Mouse (Mus musculus): ENCODE data around the gene Nudt17. TPM values are rescaled to one million over a fixed set of nuclear protein-coding genes. Genes with fewer than 3 reads are reported as not detected.

The Nudt17 gene
- polyA plus RNA-seq, 1 experiment from 2014 or later, result 0.81 TPM

- ATAC-seq (ENCODE audit: low read depth), result no peak
- no peak overlapping the region for H3K4me2 ChIP-seq (ENCODE audit: low read depth, low read length)
- H3K9me3 ChIP-seq (replicated peaks; ENCODE audit: control insufficient read depth, low read length), result no peaks in the 10 kb centered on the region
- WGBS (ENCODE audit: insufficient replicate concordance), result 97% methylated on average over 1 of the region's 1 CpGs
- no peak overlapping the region for H3K27ac ChIP-seq (ENCODE audit: low read length)
- H3K4me1 ChIP-seq (ENCODE audit: control insufficient read depth, low read depth, low read length), result peaks cover 9% of the 10 kb centered on the region
- no peak overlapping the region for H3K4me3 ChIP-seq (ENCODE audit: low read depth, low read length)
- no peak overlapping the region for H3K9ac ChIP-seq (ENCODE audit: low read depth, low read length)
- H3K27me3 ChIP-seq (ENCODE audit: control insufficient read depth, insufficient read depth, low read depth, low read length), result no peaks in the 10 kb centered on the region
- H3K36me3 ChIP-seq (ENCODE audit: control insufficient read depth, insufficient read depth), result no peaks in the 10 kb centered on the region
Observed at GRCm38 (mm10) chr3:96733984-96734383, 25.6 kb upstream of the Nudt17 start.

DNA sequence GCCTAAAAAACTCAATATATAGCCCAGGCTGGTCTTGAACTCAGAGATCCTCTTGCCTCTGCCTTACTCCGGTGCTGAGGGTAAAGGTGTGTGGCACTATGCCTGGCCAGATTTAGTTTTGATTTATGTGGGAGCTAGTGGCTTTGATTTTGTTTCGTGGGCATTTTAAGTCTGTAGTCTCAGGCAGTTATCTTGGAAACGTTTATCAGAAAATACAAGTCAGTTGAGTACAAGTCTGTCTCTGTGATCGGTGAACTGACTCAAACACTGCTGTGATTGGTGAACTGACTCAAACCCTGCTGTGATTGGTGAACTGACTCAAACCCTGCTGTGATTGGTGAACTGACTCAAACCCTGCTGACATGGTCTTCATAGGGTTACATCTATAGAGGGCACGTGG is 22.4 kb upstream of the Nudt17 start:
- Histone ChIP-seq H3K27ac (ENCODE audit: low read length) (no peak overlapping the region), H3K4me3 (ENCODE audit: low read depth, low read length) (no peak overlapping the region), H3K4me2 (ENCODE audit: low read depth, low read length) (no peak overlapping the region), H3K9ac (ENCODE audit: low read depth, low read length) (no peak overlapping the region), H3K27me3 (ENCODE audit: control insufficient read depth, insufficient read depth, low read depth, low read length) (no peaks in the 10 kb centered on the region), H3K4me1 (ENCODE audit: control insufficient read depth, low read depth, low read length) (peaks cover 20% of the 10 kb centered on the region), H3K36me3 (ENCODE audit: control insufficient read depth, insufficient read depth) (no peaks in the 10 kb centered on the region), H3K9me3 (replicated peaks; ENCODE audit: control insufficient read depth, low read length) (no peaks in the 10 kb centered on the region)
- ATAC-seq (ENCODE audit: low read depth), result no peak
- WGBS (ENCODE audit: insufficient replicate concordance), result 39% methylated on average over 5 of the region's 5 CpGs

- Histone ChIP-seq H3K4me2 (ENCODE audit: low read depth, low read length) (no peak overlapping the region; the same call in none of the 2 replicates), H3K27me3 (ENCODE audit: control insufficient read depth, insufficient read depth, low read depth, low read length) (no peaks in the 10 kb centered on the region), H3K4me3 (ENCODE audit: low read depth, low read length) (no peak overlapping the region)
Observed at GRCm38 (mm10) chr3:96729403-96729784, 21.0 kb upstream of the Nudt17 start.

GRCm38 (mm10) chr3:96728634-96729402 is 20.5 kb upstream of the Nudt17 start:
- WGBS (ENCODE audit: insufficient replicate concordance), result 54% methylated on average over 7 of the region's 7 CpGs
- no peaks in the 10 kb centered on the region for H3K27me3 ChIP-seq (ENCODE audit: control insufficient read depth, insufficient read depth, low read depth, low read length)

More at GRCm38 (mm10) chr3:96729403-96729784, 21.0 kb upstream of the Nudt17 start:
- peaks cover 18% of the 10 kb centered on the region for H3K4me1 ChIP-seq (ENCODE audit: control insufficient read depth, low read depth, low read length)
- 42% methylated on average over 3 of the region's 3 CpGs for WGBS (ENCODE audit: insufficient replicate concordance)
- H3K36me3 ChIP-seq (ENCODE audit: control insufficient read depth, insufficient read depth), result no peaks in the 10 kb centered on the region
- no peaks in the 10 kb centered on the region for H3K9me3 ChIP-seq (replicated peaks; ENCODE audit: control insufficient read depth, low read length)
- H3K9ac ChIP-seq (ENCODE audit: low read depth, low read length), result no peak overlapping the region
- no peak for ATAC-seq (ENCODE audit: low read depth)
- H3K27ac ChIP-seq (ENCODE audit: low read length), result no peak overlapping the region

DNA sequence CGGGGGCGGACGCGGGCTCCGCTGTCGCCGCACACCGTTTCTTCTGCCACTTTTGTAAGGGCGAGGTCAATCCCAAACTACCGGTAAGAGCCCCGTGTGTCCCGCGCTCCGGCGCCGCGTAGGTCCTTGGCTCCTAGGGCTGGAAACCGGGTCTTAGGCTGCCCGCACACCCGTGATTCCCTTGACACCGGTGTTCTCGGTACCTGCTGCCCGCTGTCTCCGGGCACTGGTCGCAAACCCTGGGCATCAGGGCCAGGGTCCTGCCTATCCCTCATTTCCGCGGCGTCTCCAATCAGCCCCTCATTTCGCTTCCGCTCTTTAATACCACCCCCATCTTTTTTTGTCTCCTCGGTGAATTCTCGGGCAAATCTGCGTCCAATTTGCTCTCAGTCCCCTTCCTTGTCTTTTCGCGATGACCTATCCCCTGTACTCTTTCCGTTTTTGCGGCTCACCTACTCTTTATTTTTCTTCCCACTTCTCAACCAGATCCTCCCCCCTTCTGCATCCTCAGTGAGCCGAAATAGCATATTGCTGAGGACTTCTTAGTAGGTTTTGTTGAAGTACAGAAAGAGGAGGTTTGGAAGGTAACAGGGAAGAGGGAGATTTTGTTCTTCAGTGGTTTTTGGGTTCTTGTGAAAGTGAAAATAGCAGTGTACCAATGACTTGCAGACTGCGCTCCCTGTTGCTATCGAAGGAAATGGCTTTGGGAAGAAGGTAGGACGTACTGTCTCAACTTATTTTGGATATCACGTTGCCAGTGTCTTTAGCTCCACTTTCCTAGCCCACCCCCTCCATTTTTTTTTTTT is 19.7 kb upstream of the Nudt17 start:
- ATAC-seq (ENCODE audit: low read depth), result no peak
- Histone ChIP-seq H3K9ac (ENCODE audit: low read depth, low read length) (peak overlapping the region; percentile 94), H3K4me3 (ENCODE audit: low read depth, low read length) (peak overlapping the region; percentile 95), H3K27ac (ENCODE audit: low read length) (peak overlapping the region; percentile 93), H3K9me3 (replicated peaks; ENCODE audit: control insufficient read depth, low read length) (no peaks in the 10 kb centered on the region), H3K4me2 (ENCODE audit: low read depth, low read length) (peak overlapping the region; percentile 80), H3K36me3 (ENCODE audit: control insufficient read depth, insufficient read depth) (peaks cover 2% of the 10 kb centered on the region; the same call in 1 of the 2 replicates), H3K4me1 (ENCODE audit: control insufficient read depth, low read depth, low read length) (peaks cover 15% of the 10 kb centered on the region), H3K27me3 (ENCODE audit: control insufficient read depth, insufficient read depth, low read depth, low read length) (no peaks in the 10 kb centered on the region)
- under 1% methylated on average over 41 of the region's 42 CpGs for WGBS (ENCODE audit: insufficient replicate concordance)

More at GRCm38 (mm10) chr3:96728634-96729402, 20.5 kb upstream of the Nudt17 start:
- ATAC-seq (ENCODE audit: low read depth), result no peak
- Histone ChIP-seq H3K27ac (ENCODE audit: low read length) (peak overlapping the region; percentile 93), H3K4me3 (ENCODE audit: low read depth, low read length) (peak overlapping the region; percentile 95), H3K4me1 (ENCODE audit: control insufficient read depth, low read depth, low read length) (peaks cover 15% of the 10 kb centered on the region), H3K4me2 (ENCODE audit: low read depth, low read length) (peak overlapping the region; percentile 80), H3K9me3 (replicated peaks; ENCODE audit: control insufficient read depth, low read length) (no peaks in the 10 kb centered on the region), H3K36me3 (ENCODE audit: control insufficient read depth, insufficient read depth) (no peaks in the 10 kb centered on the region), H3K9ac (ENCODE audit: low read depth, low read length) (peak overlapping the region; percentile 94)

GRCm38 (mm10) chr3:96727343-96727827 is 19.0 kb upstream of the Nudt17 start, which contains the start of the genes Polr3c and Rnf115:
Polr3c (minus strand) TSS chr3:96727628.
Rnf115 (plus strand) TSS chr3:96727664.
- Histone ChIP-seq H3K27ac (ENCODE audit: low read length) (peak within 1 kb of the TSS; percentile 93), H3K4me2 (ENCODE audit: low read depth, low read length) (peak within 1 kb of the TSS; percentile 80), H3K9ac (ENCODE audit: low read depth, low read length) (peak within 1 kb of the TSS; percentile 94), H3K9me3 (replicated peaks; ENCODE audit: control insufficient read depth, low read length) (no peaks in the 10 kb centered on the region), H3K36me3 (ENCODE audit: control insufficient read depth, insufficient read depth) (peaks cover 2% of the 10 kb centered on the region), H3K4me1 (ENCODE audit: control insufficient read depth, low read depth, low read length) (peaks cover 19% of the 10 kb centered on the region), H3K4me3 (ENCODE audit: low read depth, low read length) (peak within 1 kb of the TSS; percentile 95), H3K27me3 (ENCODE audit: control insufficient read depth, insufficient read depth, low read depth, low read length) (no peaks in the 10 kb centered on the region)
- peak; percentile 99 for ATAC-seq (ENCODE audit: low read depth)
- WGBS (ENCODE audit: insufficient replicate concordance), result under 1% methylated on average over 52 of the region's 52 CpGs

DNA sequence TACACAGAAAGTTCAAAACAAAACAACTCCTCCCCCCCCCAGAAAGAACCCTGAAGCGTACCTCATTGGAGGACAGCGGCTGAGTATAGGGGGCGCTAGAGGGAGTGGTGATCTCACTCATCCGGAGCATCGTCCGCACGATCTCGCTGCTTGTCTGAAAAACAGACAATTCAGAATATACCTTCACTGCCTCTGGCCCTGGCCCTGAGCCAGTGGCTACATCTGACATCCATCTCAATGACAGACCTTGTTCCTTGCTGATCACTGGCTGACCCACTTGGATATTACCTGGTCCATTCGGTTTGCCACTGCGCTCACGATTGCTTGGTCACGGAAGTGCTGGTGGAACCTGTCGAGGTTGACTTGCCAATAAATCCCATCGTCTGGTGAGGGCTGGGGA is 10.8 kb upstream of the Nudt17 start:
- H3K9ac ChIP-seq (ENCODE audit: low read depth, low read length), result no peak overlapping the region
- H3K27ac ChIP-seq (ENCODE audit: low read length), result no peak overlapping the region
- peaks cover 6% of the 10 kb centered on the region for H3K36me3 ChIP-seq (ENCODE audit: control insufficient read depth, insufficient read depth)
- no peaks in the 10 kb centered on the region for H3K27me3 ChIP-seq (ENCODE audit: control insufficient read depth, insufficient read depth, low read depth, low read length)
- ATAC-seq (ENCODE audit: low read depth), result no peak
- 63% methylated on average over 14 of the region's 14 CpGs for WGBS (ENCODE audit: insufficient replicate concordance)
- H3K4me3 ChIP-seq (ENCODE audit: low read depth, low read length), result no peak overlapping the region
- H3K4me1 ChIP-seq (ENCODE audit: control insufficient read depth, low read depth, low read length), result peaks cover 7% of the 10 kb centered on the region; the same call in 1 of the 2 replicates
- H3K4me2 ChIP-seq (ENCODE audit: low read depth, low read length), result no peak overlapping the region
- no peaks in the 10 kb centered on the region for H3K9me3 ChIP-seq (replicated peaks; ENCODE audit: control insufficient read depth, low read length)

DNA sequence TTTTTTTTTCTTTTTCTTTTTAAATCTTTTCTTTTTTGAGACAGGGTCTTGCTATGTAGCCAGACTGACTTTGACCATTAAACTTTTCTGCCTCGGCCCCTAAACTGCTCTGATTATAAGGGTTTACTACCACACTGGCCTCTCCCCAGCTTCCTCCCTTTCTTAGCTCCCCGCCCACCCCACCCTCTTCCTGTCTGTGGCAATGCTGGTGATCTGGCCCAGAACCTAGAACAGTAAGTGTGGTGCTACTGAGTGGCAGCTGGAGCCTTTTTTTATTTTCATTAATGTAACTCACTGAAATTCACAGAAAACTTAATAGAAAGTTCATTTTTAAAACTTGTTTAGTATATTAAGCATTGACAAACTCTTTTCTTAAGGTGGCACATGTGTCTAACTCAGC is 7.5 kb upstream of the Nudt17 start:
- no peak overlapping the region for H3K4me2 ChIP-seq (ENCODE audit: low read depth, low read length)
- H3K27me3 ChIP-seq (ENCODE audit: control insufficient read depth, insufficient read depth, low read depth, low read length), result no peaks in the 10 kb centered on the region
- 29% methylated on average over 2 of the region's 2 CpGs for WGBS (ENCODE audit: insufficient replicate concordance)
- H3K4me3 ChIP-seq (ENCODE audit: low read depth, low read length), result no peak overlapping the region
- peaks cover 22% of the 10 kb centered on the region for H3K36me3 ChIP-seq (ENCODE audit: control insufficient read depth, insufficient read depth)
- no peak overlapping the region for H3K27ac ChIP-seq (ENCODE audit: low read length)
- H3K9me3 ChIP-seq (replicated peaks; ENCODE audit: control insufficient read depth, low read length), result no peaks in the 10 kb centered on the region
- no peak for ATAC-seq (ENCODE audit: low read depth)
- H3K9ac ChIP-seq (ENCODE audit: low read depth, low read length), result no peak overlapping the region
- H3K4me1 ChIP-seq (ENCODE audit: control insufficient read depth, low read depth, low read length), result no peaks in the 10 kb centered on the region
